Comparison of ENCODE assay signal across 8 mouse cellular contexts in the genomic region with DNA sequence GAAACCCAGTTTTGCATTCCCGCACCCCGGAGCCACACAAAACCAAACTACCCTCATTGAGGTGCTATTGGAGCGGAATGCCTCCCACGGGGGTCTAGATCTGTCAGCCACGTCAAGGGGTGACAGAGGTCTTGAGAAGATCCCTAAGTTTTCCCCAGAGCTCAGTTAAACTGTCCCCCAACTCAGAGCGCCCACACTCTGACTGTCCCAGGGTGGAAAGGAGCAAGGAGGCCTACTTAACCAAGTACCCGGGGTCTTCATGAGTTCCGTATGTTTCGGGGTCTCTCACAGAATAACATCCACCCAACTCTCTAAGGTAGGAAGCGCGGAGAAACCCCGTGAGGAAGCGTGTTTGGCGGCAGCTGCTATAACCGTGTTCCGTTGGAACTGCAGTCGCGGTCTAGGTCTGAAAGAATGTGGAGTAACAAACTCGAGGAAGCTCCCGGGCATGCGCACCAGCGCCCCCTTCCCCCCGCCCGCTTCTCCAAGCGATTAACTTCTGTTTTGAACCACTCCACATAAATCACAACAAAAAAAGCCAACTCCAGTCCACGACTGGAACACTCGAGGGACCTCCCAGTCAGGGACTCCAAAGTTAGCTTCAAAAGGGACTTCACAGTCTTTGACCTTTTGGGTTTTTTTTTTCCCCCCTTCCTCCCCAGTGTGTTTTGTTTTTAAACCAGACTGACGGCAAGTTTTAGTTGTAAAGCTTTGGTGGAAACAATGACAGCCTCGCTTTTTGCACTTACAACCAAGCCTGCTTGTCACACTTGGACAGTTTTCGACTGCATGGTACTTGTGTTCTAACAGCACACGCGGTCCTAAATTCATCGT. TPM values are rescaled to one million over a fixed set of nuclear protein-coding genes. Genes with fewer than 3 reads are reported as not detected.
DNase-seq lines count a peak whose midpoint lies in the region; ATAC-seq and TF ChIP-seq lines count a peak whose summit lies in the region.

No protein-coding gene starts in this region.

- H3K27ac ChIP-seq in intestine, embryonic 15.5 days = peak overlapping the region; percentile 99
- peak overlapping the region; percentile 86 for H3K27ac ChIP-seq in liver, adult 2 months (replicated peaks; ENCODE audit: insufficient read depth, low read depth, low read length)
- H3K27ac ChIP-seq in midbrain, postnatal 0 days (ENCODE audit: low read depth, low read length) = peak overlapping the region; percentile 62
- H3K27ac ChIP-seq in stomach, embryonic 15.5 days = peak overlapping the region; percentile 98

- DNase-seq in cerebellum, postnatal 14 days = peak; percentile 60 to 64
- no peak for DNase-seq in cerebellum, adult 8-10 months
- DNase-seq in embryo, embryonic 10.5 days (ENCODE audit: low spot score) = peak; percentile 94
- DNase-seq in gastrocnemius, postnatal 4 days (ENCODE audit: low spot score in 2 of 2) = peak; percentile 81 to 92
- DNase-seq in liver, adult 2 months (ENCODE audit: extremely low read depth, low read depth, low spot score) = peak; percentile 85
- DNase-seq in midbrain, postnatal 0 days (ENCODE audit: low spot score) = peak; percentile 82

- H3K9me3 ChIP-seq in intestine, embryonic 15.5 days = no peaks in the 10 kb centered on the region
- no peaks in the 10 kb centered on the region for H3K9me3 ChIP-seq in midbrain, postnatal 0 days (ENCODE audit: low read length)
- H3K9me3 ChIP-seq in stomach, embryonic 15.5 days = no peaks in the 10 kb centered on the region

- under 1% methylated on average over 32 of the region's 33 CpGs for WGBS in intestine, embryonic 15.5 days
- WGBS in liver, adult 2 months = under 1% methylated on average over 33 of the region's 33 CpGs
- under 1% methylated on average over 33 of the region's 33 CpGs for WGBS in midbrain, postnatal 0 days
- WGBS in stomach, embryonic 15.5 days = under 1% methylated on average over 33 of the region's 33 CpGs

- ATAC-seq in intestine, embryonic 15.5 days = no peak
- ATAC-seq in midbrain, postnatal 0 days (ENCODE audit: low FRiP score) = no peak
- no peak for ATAC-seq in stomach, embryonic 15.5 days (ENCODE audit: insufficient read depth, low FRiP score, low read depth)

- peaks cover 7% of the 10 kb centered on the region for H3K36me3 ChIP-seq in intestine, embryonic 15.5 days
- H3K36me3 ChIP-seq in liver, adult 2 months (ENCODE audit: control insufficient read depth, insufficient read depth, low read length) = peaks cover under 1% of the 10 kb centered on the region
- H3K36me3 ChIP-seq in midbrain, postnatal 0 days (ENCODE audit: insufficient read depth, low read length) = no peaks in the 10 kb centered on the region
- H3K36me3 ChIP-seq in stomach, embryonic 15.5 days = 0 out of 2 replicates have a peak, but pooled peaks cover 3% of the 10 kb centered on the region

- H3K4me3 ChIP-seq in intestine, embryonic 15.5 days (replicated peaks) = peak overlapping the region; percentile 76
- H3K4me3 ChIP-seq in liver, adult 2 months (ENCODE audit: insufficient read depth, low read depth, low read length) = peak overlapping the region; percentile 65
- peak overlapping the region; percentile 57 for H3K4me3 ChIP-seq in midbrain, postnatal 0 days (ENCODE audit: low read depth, low read length)
- H3K4me3 ChIP-seq in stomach, embryonic 15.5 days (replicated peaks) = peak overlapping the region; percentile 78

- H3K27me3 ChIP-seq in intestine, embryonic 15.5 days (replicated peaks) = no peaks in the 10 kb centered on the region
- no peaks in the 10 kb centered on the region for H3K27me3 ChIP-seq in liver, adult 2 months (ENCODE audit: control insufficient read depth, insufficient read depth, low read length)
- peaks cover 21% of the 10 kb centered on the region for H3K27me3 ChIP-seq in midbrain, postnatal 0 days (ENCODE audit: insufficient read depth, low read length)
- no peaks in the 10 kb centered on the region for H3K27me3 ChIP-seq in stomach, embryonic 15.5 days (replicated peaks)

- H3K79me2 ChIP-seq in liver, adult 2 months (ENCODE audit: control insufficient read depth, insufficient read depth, low read length) = peaks cover 5% of the 10 kb centered on the region; the same call in 1 of the 2 replicates

- TF ChIP-seq CTCF in liver, adult 2 months (IDR thresholded peaks at IDR 0.05; ENCODE audit: low read depth, low read length) = peak; percentile 21; the same call in 1 of the 2 replicates
- TF ChIP-seq CTCF in midbrain, postnatal 0 days (IDR thresholded peaks at IDR 0.05) = peak; percentile 39

- peak overlapping the region; percentile 99 for H3K4me2 ChIP-seq in intestine, embryonic 15.5 days (replicated peaks)
- H3K4me2 ChIP-seq in midbrain, postnatal 0 days (ENCODE audit: low read depth, low read length, poor library complexity, severe bottlenecking) = peak overlapping the region; percentile 99
- peak overlapping the region; percentile 92 for H3K4me2 ChIP-seq in stomach, embryonic 15.5 days

- peak overlapping the region; percentile 92 for H3K9ac ChIP-seq in intestine, embryonic 15.5 days
- H3K9ac ChIP-seq in liver, adult 2 months (ENCODE audit: low read depth, low read length) = peak overlapping the region; percentile 80
- H3K9ac ChIP-seq in midbrain, postnatal 0 days (replicated peaks; ENCODE audit: low read length, poor library complexity, severe bottlenecking) = peak overlapping the region; percentile 39
- H3K9ac ChIP-seq in stomach, embryonic 15.5 days = peak overlapping the region; percentile 78

- H3K4me1 ChIP-seq in intestine, embryonic 15.5 days (replicated peaks) = peaks cover 14% of the 10 kb centered on the region
- peaks cover 22% of the 10 kb centered on the region for H3K4me1 ChIP-seq in liver, adult 2 months (ENCODE audit: control insufficient read depth, insufficient read depth, low read length)
- peaks cover 14% of the 10 kb centered on the region for H3K4me1 ChIP-seq in midbrain, postnatal 0 days (ENCODE audit: insufficient read depth, low read length)
- H3K4me1 ChIP-seq in stomach, embryonic 15.5 days = peaks cover 23% of the 10 kb centered on the region

- TF ChIP-seq POLR2A in liver, adult 2 months (IDR thresholded peaks at IDR 0.05; ENCODE audit: extremely low read depth, insufficient read depth, low read length) = peak; percentile 67; the same call in 1 of the 2 replicates

RNA-seq across cellular contexts. Expression of gene Tgif1, which starts 3.7 kb away (rescaled TPM):
- total RNA-seq in gastrocnemius, postnatal 4 days (2021) = 10 to 100 TPM; 16.3 to 18.6 TPM
- polyA plus RNA-seq in intestine, embryonic 15.5 days (2015; fragmentation: Nextera tagmentation; extraction: Ambion mirVana) = 46.9 and 56.5 TPM in 2 replicates
- total RNA-seq in liver, adult 2 months (2014; rRNA removed) = 10.6 and 16.2 TPM in 2 replicates
- polyA plus RNA-seq in liver, adult 2 months (2012; rRNA removed) = 14.5 and 17.0 TPM in 2 replicates
- total RNA-seq in midbrain, postnatal 0 days (2014; rRNA removed) = 5.6 and 5.8 TPM in 2 replicates
- polyA plus RNA-seq in midbrain, postnatal 0 days (2015; fragmentation: Nextera tagmentation; extraction: Ambion mirVana) = 3.8 and 4.2 TPM in 2 replicates
- polyA plus RNA-seq in stomach, embryonic 15.5 days (2015; fragmentation: Nextera tagmentation; extraction: Ambion mirVana) = 60.7 and 66.8 TPM in 2 replicates

Comparison
In these comparisons a context has a peak if more than half of its experiments do, and no peak if none do; other contexts are left out.
1. H3K9ac ChIP-seq: peak in every context shown above with its lines; median percentile 92 in intestine, embryonic 15.5 days; 80 in liver, adult 2 months; 78 in stomach, embryonic 15.5 days; 39 in midbrain, postnatal 0 days.